Mouse (Mus musculus) bone marrow, adult 2 months (tissue): ENCODE measurements at regions not wholly inside any gene's neighbourhood (a gene's known extent, or its start where the extent isn't known, plus 50 kb on each side); places are given as distances from the start of the nearest gene placed in this dataset.

Source experiments
- CTCF ChIP-seq: fragments of 200-500 bp; IDR thresholded peaks from 2 replicates; pipeline ENCODE4 v1.5.1; 2011; ENCODE audit warnings: low read length, control low read depth; ENCODE audit not compliant: control insufficient read depth, insufficient read depth
- POLR2A ChIP-seq: fragments of 200-500 bp; IDR thresholded peaks from 2 replicates; pipeline ENCODE4 v1.6.1; 2011; ENCODE audit warnings: low read depth, mild to moderate bottlenecking, control low read depth, low read length, borderline replicate concordance; ENCODE audit not compliant: control insufficient read depth

DNA sequence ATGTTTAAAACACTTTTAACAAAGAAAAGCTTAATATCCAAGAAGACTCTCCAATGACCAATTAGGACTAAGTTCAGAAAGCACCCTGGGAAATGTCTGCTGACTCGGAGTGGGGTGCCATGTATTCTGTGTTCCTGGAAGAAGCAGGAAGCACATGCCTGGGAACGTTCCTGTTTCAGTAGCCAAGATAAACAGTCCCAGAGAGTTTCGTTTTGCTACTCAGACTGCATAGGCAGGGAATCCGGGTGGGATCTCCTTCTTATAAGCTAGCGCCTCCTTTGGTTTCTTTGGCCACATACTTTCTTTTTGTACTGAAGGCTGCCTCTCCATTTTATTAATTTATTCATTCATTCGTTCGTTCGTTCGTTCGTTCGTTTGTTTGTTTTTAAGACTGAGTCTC, 101.9 kb upstream of the Smad1 start:
- TF ChIP-seq CTCF (no peak), POLR2A (no peak)
